Mouse (Mus musculus) common myeloid progenitor, adult 5-6 weeks (primary cell): Measurements from ENCODE around the gene Opcml. TPM values are rescaled to one million over a fixed set of nuclear protein-coding genes. Genes with fewer than 3 reads are reported as not detected.

Experiments used
- ATAC-seq: replicated peaks from 2 replicates; pipeline ENCODE4 v1.8.0; 2016; ENCODE audit warnings: low read depth, mild to moderate bottlenecking, moderate TSS enrichment, inconsistent platforms; ENCODE audit not compliant: poor library complexity, severe bottlenecking
- total RNA-seq: library from RNA; stranded (forward); fragments of 200-1000, 187-1606 nt; gene quantifications from 2 replicates; pipeline ENCODE4 v1.2.3, GENCODE M21; 2017

Gene Opcml
- total RNA-seq, 1 experiment from 2014 or later: not detected

GRCm38 (mm10) chr9:27991611-27992010 is 201.0 kb downstream of the Opcml start:
- no peak for ATAC-seq

GRCm38 (mm10) chr9:27996536-27996935 is 206.0 kb downstream of the Opcml start:
- no peak for ATAC-seq

- ATAC-seq: no peak
Measured at GRCm38 (mm10) chr9:27998767-27999166, 208.2 kb downstream of the Opcml start.

DNA sequence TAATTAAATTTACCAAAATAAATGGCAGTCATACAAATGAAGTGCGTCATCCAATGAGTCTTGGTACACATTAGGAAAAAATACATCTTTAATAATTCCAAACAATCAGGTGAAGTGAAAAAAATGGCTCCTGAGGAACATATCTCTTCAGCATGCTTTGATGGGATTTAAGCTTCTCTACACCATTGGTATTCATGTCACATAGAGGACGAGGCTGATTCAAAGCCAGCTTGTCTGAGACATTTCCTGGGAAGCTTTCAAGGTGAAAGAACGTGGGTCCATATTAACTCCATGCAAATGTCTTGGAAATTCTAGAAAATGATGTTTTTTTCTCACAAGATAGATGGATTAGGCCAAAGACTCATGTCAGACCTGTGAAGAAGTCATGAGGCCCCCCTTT is 212.6 kb downstream of the Opcml start:
- ATAC-seq: no peak

GRCm38 (mm10) chr9:28011483-28011882 is 220.9 kb downstream of the Opcml start:
- ATAC-seq: no peak

- ATAC-seq: no peak
Measured at GRCm38 (mm10) chr9:28012664-28013063, 222.1 kb downstream of the Opcml start.

GRCm38 (mm10) chr9:28013192-28013591 is 222.6 kb downstream of the Opcml start:
- ATAC-seq: no peak

- ATAC-seq: no peak
Measured at GRCm38 (mm10) chr9:28028156-28028555, 237.6 kb downstream of the Opcml start.

DNA sequence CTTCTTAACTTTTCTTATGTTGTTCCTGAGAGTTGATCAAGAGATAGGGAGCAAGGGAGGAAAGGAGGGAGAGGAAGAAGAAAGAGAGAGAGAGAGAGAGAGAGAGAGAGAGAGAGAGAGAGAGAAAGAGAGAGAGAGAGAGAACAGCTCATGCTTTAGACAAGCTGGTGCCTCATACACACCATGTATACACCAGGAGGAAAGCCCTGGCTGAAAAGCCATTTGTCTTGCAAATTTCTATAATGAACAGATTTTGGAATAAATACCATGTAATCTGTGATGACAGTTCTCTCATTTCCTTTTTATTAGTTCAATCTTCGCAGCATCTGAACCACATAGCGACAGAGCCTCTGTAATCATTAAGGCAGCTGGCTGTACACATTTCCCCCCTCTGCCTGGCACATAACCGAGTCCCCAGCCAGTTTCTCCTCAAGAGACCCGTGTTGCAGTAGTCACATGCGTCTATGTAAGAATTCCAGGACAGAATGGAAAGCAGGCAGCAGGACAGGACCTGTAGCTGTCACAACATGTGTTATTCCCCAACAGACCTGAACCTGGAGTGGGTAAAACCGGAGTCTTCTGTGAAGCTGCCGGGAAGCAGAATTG is 238.3 kb downstream of the Opcml start:
- no peak for ATAC-seq

DNA sequence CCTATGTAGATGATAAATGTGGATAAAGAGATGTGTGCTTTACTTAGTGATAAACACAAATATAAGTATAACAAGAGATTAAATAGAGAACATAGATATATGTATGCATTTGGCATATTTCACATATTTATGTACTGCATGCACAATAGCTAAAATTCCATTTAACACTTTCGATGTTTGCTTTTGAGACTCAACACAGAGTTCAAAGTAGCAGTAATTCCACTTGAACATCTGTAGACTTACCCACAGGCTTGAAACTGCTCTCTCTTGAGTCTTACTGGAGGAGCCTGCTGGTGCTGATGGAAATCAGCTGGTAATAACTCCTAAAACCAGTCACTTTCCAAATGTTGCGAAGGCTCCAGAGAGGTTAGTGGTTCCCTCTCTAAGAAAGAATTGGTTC is 258.6 kb downstream of the Opcml start:
- no peak for ATAC-seq

GRCm38 (mm10) chr9:28057171-28057845 is 266.7 kb downstream of the Opcml start:
- ATAC-seq: no peak

GRCm38 (mm10) chr9:28065126-28065525 is 274.6 kb downstream of the Opcml start:
- no peak for ATAC-seq

- no peak for ATAC-seq
Measured at GRCm38 (mm10) chr9:28080694-28081093, 290.1 kb downstream of the Opcml start.

DNA sequence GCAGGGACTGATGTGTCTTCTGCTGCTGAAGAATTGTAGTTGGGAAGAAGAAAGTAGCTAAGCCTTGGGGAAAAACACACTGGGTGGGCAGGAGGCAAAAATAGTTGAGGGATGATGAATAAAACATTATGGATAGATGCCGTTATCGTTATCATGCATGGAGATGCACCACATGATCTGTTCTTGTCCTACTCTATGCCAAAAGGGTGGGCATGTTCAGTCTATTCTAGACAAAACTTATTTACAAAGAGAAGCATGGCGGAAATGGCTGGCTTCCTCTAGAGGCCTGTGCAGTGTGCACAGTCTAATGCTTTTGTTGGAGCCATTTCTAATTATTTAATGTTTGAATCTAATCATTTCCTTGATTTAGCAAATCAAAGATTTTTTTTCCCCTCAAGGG is 293.2 kb downstream of the Opcml start:
- no peak for ATAC-seq

GRCm38 (mm10) chr9:28084273-28084726 is 293.7 kb downstream of the Opcml start:
- ATAC-seq: peak; percentile 39; the same call in 1 of the 2 replicates

DNA sequence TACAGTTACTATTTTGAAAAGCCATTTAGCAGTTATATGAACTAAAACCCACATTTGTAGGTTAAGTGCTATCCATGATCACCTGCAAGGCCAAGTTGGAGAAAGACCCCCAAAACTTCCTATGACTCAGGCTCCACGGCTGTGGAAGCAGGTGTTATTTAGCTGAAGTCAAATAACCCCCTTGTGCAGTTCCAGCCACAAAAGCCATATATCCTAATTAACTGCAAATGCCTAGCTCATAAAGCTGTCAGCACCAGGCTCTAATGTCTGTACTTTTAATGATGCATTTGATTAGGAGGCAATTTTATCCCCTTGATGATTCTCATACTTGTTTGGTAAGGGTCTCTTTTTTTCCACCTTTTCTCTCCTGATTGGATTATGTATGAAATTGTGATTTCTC is 300.8 kb downstream of the Opcml start:
- no peak for ATAC-seq

DNA sequence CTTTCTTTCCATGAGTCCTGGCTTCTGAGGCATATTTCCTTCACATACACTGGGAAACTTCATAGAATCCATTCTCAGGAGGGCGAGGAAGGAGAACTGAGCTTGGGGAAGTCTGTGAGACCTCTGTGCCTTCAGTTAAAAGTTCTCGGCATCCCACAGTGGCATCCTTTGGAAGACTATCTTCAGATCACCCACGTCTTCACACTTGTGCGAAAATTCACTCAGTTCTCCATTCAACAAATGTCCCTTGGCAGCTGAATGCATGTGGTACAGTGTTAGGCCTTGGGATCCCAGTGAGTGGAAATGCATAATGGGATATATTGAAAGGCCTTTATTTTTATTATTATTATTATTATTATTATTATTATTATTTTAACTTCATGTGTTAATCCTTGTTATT is 304.1 kb downstream of the Opcml start:
- no peak for ATAC-seq

DNA sequence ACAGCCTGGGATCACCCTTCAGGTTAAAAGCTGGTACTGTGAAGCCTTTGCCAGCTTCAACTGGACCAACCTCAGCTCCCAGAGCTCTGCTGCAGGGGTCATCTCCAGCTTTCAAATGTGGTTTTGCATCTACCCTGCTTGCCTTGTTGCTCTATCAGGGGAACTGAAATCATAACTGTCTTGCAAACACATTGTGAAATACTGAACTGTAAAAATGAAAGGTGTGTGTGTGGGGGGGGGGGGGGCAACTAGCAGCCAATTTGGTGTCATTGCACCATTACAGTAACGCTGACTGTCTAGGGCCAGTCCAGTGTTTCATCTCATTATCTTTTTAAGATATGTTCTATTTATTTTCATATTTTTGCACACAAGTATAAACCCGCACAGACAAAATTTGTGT is 305.6 kb downstream of the Opcml start:
- ATAC-seq: peak; percentile 62

DNA sequence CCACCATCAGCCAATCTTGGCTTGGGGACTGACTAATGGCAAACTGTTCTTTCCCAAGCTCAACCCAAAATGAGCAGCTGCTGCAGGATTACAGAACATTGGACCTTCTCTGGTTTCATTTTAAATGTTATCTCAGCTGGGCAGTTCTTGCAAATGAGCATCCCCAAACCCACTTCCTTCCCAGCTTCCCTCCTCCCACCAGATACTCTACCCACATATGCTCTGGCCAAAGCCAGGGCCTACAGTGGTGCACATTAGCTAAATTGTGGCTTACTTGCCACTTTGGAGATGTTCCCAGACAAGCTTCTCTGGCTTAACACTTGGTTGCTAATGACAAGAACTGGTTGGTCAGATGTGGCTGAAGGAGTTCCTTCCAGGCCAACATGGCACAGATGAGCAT is 311.4 kb downstream of the Opcml start:
- ATAC-seq: peak; percentile 99

- no peak for ATAC-seq
Measured at GRCm38 (mm10) chr9:28121858-28122257, 331.3 kb downstream of the Opcml start.

DNA sequence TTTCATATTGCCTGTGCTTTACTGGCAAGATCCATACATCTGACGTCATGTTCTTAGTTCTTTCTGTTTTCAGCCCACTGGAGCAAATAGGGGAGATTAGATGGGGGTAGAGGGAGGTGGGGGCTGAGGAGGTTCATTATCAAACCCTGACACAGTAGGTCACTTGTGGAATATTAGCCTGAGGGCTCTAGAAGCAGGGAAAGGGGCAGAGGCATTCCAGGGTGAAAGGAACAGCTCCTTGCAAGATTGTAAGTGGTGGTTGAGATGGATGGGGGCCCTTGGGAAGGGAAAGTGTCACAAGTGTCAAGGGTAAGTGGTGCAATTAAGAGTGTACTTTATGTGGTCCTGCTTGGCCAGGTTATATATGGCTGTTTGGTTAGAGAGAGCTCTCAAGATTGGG is 338.2 kb downstream of the Opcml start:
- no peak for ATAC-seq

- ATAC-seq: no peak
Measured at GRCm38 (mm10) chr9:28131521-28131920, 340.9 kb downstream of the Opcml start.
